Comparison of ENCODE assay signal across 7 mouse cellular contexts in the genomic region with DNA sequence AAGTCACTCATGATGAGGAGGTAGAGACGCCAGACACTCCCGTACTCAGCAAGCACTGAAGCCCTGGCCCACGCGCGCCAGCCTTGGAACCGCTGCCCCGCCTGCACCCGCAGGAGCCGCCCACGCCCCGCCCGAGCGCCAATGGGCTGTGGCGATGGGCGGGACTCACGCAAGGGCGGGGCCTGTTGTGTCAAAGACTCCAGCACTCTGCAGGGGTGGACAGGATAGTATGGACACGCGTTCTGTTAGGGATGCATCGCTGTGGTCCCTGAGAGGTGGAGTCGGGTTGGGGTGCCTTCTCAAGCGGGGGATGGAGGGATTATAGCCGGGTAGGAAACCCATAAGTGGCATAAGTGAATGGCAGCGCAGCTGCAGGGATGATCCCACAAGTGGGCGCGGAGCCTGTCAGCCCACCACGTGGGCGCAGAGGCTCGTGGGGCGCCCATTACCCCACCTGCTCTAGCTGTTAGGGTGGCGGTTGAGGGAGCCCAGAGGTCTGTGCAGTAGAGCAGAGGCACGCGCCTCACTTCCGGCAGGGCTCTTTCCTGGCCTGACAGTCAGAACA. TPM values are rescaled to one million over a fixed set of nuclear protein-coding genes. Genes with fewer than 3 reads are reported as not detected.
DNase-seq lines count a peak whose midpoint lies in the region; ATAC-seq lines count a peak whose summit lies in the region.

Gene Pfkp (minus strand): TSS at position 109 of the 565 bp plus-strand sequence.

- no peaks in the 10 kb centered on the region for H3K36me3 ChIP-seq in embryonic facial prominence, embryonic 10.5 days (replicated peaks)
- H3K36me3 ChIP-seq in limb, embryonic 10.5 days: no peaks in the 10 kb centered on the region
- no peaks in the 10 kb centered on the region for H3K36me3 ChIP-seq in midbrain, embryonic 13.5 days

- peaks cover 24% of the 10 kb centered on the region for H3K4me1 ChIP-seq in embryonic facial prominence, embryonic 10.5 days
- H3K4me1 ChIP-seq in limb, embryonic 10.5 days: peaks cover 23% of the 10 kb centered on the region
- peaks cover 21% of the 10 kb centered on the region for H3K4me1 ChIP-seq in midbrain, embryonic 13.5 days (replicated peaks)

- ATAC-seq in granulocyte monocyte progenitor cell, adult 5-6 weeks (replicated peaks; ENCODE audit: poor library complexity, severe bottlenecking): peak; percentile 71
- ATAC-seq in midbrain, embryonic 13.5 days: peak; percentile 97

- H3K27ac ChIP-seq in embryonic facial prominence, embryonic 10.5 days (replicated peaks): no peak within 1 kb of the TSS
- H3K27ac ChIP-seq in limb, embryonic 10.5 days: no peak within 1 kb of the TSS
- peak within 1 kb of the TSS; percentile 56 for H3K27ac ChIP-seq in midbrain, embryonic 13.5 days

- peak; percentile 95 for DNase-seq in adrenal gland, postnatal 10 days
- peak; percentile 88 for DNase-seq in embryonic facial prominence, embryonic 10.5 days (ENCODE audit: low spot score)
- peak; percentile 87 for DNase-seq in kidney, adult 11 months
- peak; percentile 83 for DNase-seq in limb, embryonic 10.5 days (ENCODE audit: low spot score)
- DNase-seq in spleen, adult 12 weeks (ENCODE audit: low spot score): peak; percentile 82

- no peaks in the 10 kb centered on the region for H3K9me3 ChIP-seq in embryonic facial prominence, embryonic 10.5 days
- H3K9me3 ChIP-seq in limb, embryonic 10.5 days (replicated peaks): no peaks in the 10 kb centered on the region
- H3K9me3 ChIP-seq in midbrain, embryonic 13.5 days: no peaks in the 10 kb centered on the region

- peak within 1 kb of the TSS; percentile 73 for H3K4me3 ChIP-seq in embryonic facial prominence, embryonic 10.5 days
- peak within 1 kb of the TSS; percentile 66 for H3K4me3 ChIP-seq in limb, embryonic 10.5 days
- H3K4me3 ChIP-seq in midbrain, embryonic 13.5 days (replicated peaks): peak within 1 kb of the TSS; percentile 67

- 2% methylated on average over 34 of the region's 34 CpGs for WGBS in embryonic facial prominence, embryonic 10.5 days
- WGBS in limb, embryonic 10.5 days: 4% methylated on average over 34 of the region's 34 CpGs
- 2% methylated on average over 34 of the region's 34 CpGs for WGBS in midbrain, embryonic 13.5 days

- H3K27me3 ChIP-seq in embryonic facial prominence, embryonic 10.5 days (replicated peaks; ENCODE audit: low read depth, poor library complexity, severe bottlenecking): peaks cover 21% of the 10 kb centered on the region
- peaks cover 26% of the 10 kb centered on the region for H3K27me3 ChIP-seq in limb, embryonic 10.5 days (ENCODE audit: low read depth, poor library complexity, severe bottlenecking)
- H3K27me3 ChIP-seq in midbrain, embryonic 13.5 days: peaks cover 17% of the 10 kb centered on the region; the same call in 1 of the 2 replicates

- peak within 1 kb of the TSS; percentile 98 for H3K4me2 ChIP-seq in midbrain, embryonic 13.5 days (replicated peaks)

- peak within 1 kb of the TSS; percentile 75 for H3K9ac ChIP-seq in midbrain, embryonic 13.5 days (replicated peaks)

RNA-seq across cellular contexts. Expression of gene Pfkp, which starts in this region (rescaled TPM):
- total RNA-seq in adrenal gland, postnatal 10 days (2021): 10 to 100 TPM; 46.2 to 49.2 TPM
- polyA plus RNA-seq in embryonic facial prominence, embryonic 10.5 days (2016; fragmentation: Nextera tagmentation; extraction: Ambion mirVana): 12.5 and 13.2 TPM in 2 replicates
- total RNA-seq in granulocyte monocyte progenitor cell, adult 5-6 weeks (2014; fragmentation: Nextera tagmentation): 39.4 and 54.3 TPM in 2 replicates
- 101 and 108 TPM in 2 replicates for total RNA-seq in granulocyte monocyte progenitor cell, adult 5-6 weeks (2017)
- polyA plus RNA-seq in limb, embryonic 10.5 days (2016; fragmentation: Nextera tagmentation; extraction: Ambion mirVana): 5.5 and 5.9 TPM in 2 replicates
- polyA plus RNA-seq in midbrain, embryonic 13.5 days (2015; fragmentation: Nextera tagmentation; extraction: Ambion mirVana): 135 and 141 TPM in 2 replicates
